ENCODE assay signal across 15 mouse cellular contexts in the genomic region with DNA sequence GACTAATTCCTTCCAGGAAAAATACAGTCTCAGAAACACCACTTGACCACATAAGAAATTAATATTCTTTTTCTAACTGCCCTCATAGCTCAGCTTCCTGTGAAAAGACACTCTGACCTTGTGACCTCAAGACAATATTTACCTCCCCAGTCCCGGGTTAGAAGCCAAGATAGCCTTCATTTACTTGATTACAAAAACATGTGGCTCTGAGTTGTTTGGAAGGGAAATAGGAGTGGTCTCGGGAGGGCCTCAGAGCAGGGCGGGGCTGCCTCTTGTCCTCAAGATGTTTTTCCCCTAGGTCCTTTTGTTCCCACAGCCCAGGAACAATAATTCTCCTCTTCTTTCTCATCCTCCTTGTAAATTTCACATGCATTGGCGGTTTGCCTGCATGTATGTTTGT.
DNase-seq lines count a peak whose midpoint lies in the region; TF ChIP-seq lines count a peak whose summit lies in the region.
"Had no signal": no experiment of that assay in that cellular context is flagged by ENCODE, and none has a peak within 500 bp of the region (broad histone marks: within the 10 kb centered on the region; RNA-seq: fewer than 3 reads in every experiment).

No protein-coding gene starts in this region.

- no peak overlapping the region for H3K4me3 ChIP-seq in gastrocnemius, adult 2 months
- H3K4me3 ChIP-seq: erythroblast, embryonic 14.5 days; hindbrain, embryonic 12.5 days; lung, embryonic 15.5 days; neural tube, embryonic 12.5 days had no signal

- H3K27ac ChIP-seq in gastrocnemius, adult 2 months = peak overlapping the region; percentile 80
- H3K27ac ChIP-seq: hindbrain, embryonic 12.5 days; lung, embryonic 15.5 days; neural tube, embryonic 12.5 days had no signal

- peak; percentile 48 for DNase-seq in gastrocnemius, adult 2 months
- DNase-seq in gastrocnemius, postnatal 36 days = no peak
- peak; percentile 14 to 56 for DNase-seq in kidney, postnatal 25 days
- DNase-seq in kidney, adult 8-10 months = no peak
- peak; percentile 57 for DNase-seq in gastrocnemius, postnatal 25 days
- DNase-seq in lung, postnatal 25 days (ENCODE audit: low spot score) = peak; percentile 34
- DNase-seq in ovary, postnatal 10 days (ENCODE audit: low spot score) = no peak
- DNase-seq in layer of hippocampus, postnatal 36 days = no peak
- DNase-seq: midbrain, embryonic 14.5 days; retina, postnatal 1 day; thymus, postnatal 25 days had no signal

- intact Hi-C loops in gastrocnemius, adult 2 months (cut with DNase I) = no loop called here
- intact Hi-C loops in gastrocnemius, postnatal 36 days (cut with DNase I) = no loop called here

- TF ChIP-seq CTCF in gastrocnemius, adult 2 months (IDR thresholded peaks at IDR 0.05) = no peak

Comparison
In these comparisons a context has a peak if more than half of its experiments do, and no peak if none do; other contexts are left out.
1. DNase-seq: peak in gastrocnemius, adult 2 months (single experiment), kidney, postnatal 25 days (2 of 2), gastrocnemius, postnatal 25 days (single experiment) and lung, postnatal 25 days (single experiment); none in gastrocnemius, postnatal 36 days (0 of 2), kidney, adult 8-10 months (0 of 2), ovary, postnatal 10 days (single experiment) and layer of hippocampus, postnatal 36 days (0 of 2).